Mouse (Mus musculus) ES-E14 (cell line): ENCODE measurements around the gene Tagln. TPM values are rescaled to one million over a fixed set of nuclear protein-coding genes. Genes with fewer than 3 reads are reported as not detected.

Experiments
- DNase-seq: peaks from one replicate; pipeline ENCODE4 v3.0.0-alpha.2; 2013; ENCODE audit warnings: low read depth, low spot score
- H3K27ac ChIP-seq: 2 replicates; pipeline ENCODE4 v1.5.1; 2012; ENCODE audit warnings: low read depth, mild to moderate bottlenecking, low read length, moderate library complexity, mixed read lengths; ENCODE audit not compliant: poor library complexity, insufficient read depth, severe bottlenecking
- H3K36me3 ChIP-seq: 2 replicates; pipeline ENCODE4 v1.6.1; 2012; ENCODE audit warnings: mild to moderate bottlenecking, low read length, moderate library complexity, mixed read lengths; ENCODE audit not compliant: control insufficient read depth, poor library complexity, insufficient read depth, severe bottlenecking
- H3K4me1 ChIP-seq, 2 experiments: fragments of 150-350 bp in 1 of 2; sonication (generic) in 1 of 2; 2 replicates each; pipeline ENCODE4 v1.6.1; 2012; ENCODE audit warnings: low read length in 2 of 2, mild to moderate bottlenecking in 1 of 2, mixed read lengths in 1 of 2; ENCODE audit not compliant: control insufficient read depth in 2 of 2, insufficient read depth in 2 of 2, poor library complexity in 1 of 2
- H3K4me3 ChIP-seq, 2 experiments: fragments of 150-350 bp in 1 of 2; sonication (generic) in 1 of 2; 2 replicates each; pipeline ENCODE4 v1.5.1; 2012; ENCODE audit warnings: low read length in 2 of 2, low read depth in 1 of 2, mild to moderate bottlenecking in 1 of 2, mixed read lengths in 1 of 2; ENCODE audit not compliant: insufficient read depth in 1 of 2, poor library complexity in 1 of 2, severe bottlenecking in 1 of 2
- H3K9ac ChIP-seq: 2 replicates; pipeline ENCODE4 v1.6.1; 2012; ENCODE audit warnings: low read depth, mild to moderate bottlenecking, low read length, mixed read lengths; ENCODE audit not compliant: poor library complexity, insufficient read depth, severe bottlenecking
- H3K9me3 ChIP-seq: fragments of 150-350 bp; sonication (generic); 2 replicates; pipeline ENCODE4 v1.6.1; 2012; ENCODE audit warnings: low read depth, mild to moderate bottlenecking, low read length; ENCODE audit not compliant: control insufficient read depth, insufficient read depth
- CHD2 ChIP-seq: IDR thresholded peaks from 2 replicates; pipeline ENCODE4 v1.6.1; 2014; ENCODE audit warnings: mild to moderate bottlenecking, low read depth, low read length, inconsistent platforms
- HCFC1 ChIP-seq: IDR thresholded peaks from 2 replicates; pipeline ENCODE4 v1.6.1; 2012; ENCODE audit warnings: low read length, inconsistent platforms, borderline replicate concordance; ENCODE audit not compliant: insufficient read depth
- MAFK ChIP-seq: IDR thresholded peaks from 2 replicates; pipeline ENCODE4 v1.6.1; 2014; ENCODE audit warnings: mild to moderate bottlenecking, low read depth, low read length, inconsistent platforms; ENCODE audit not compliant: insufficient read depth
- ZC3H11A ChIP-seq: IDR thresholded peaks from 2 replicates; pipeline ENCODE4 v1.6.1; 2012; ENCODE audit warnings: low read depth, mild to moderate bottlenecking, inconsistent platforms, low read length, borderline replicate concordance
- ZNF384 ChIP-seq: IDR thresholded peaks from 2 replicates; pipeline ENCODE4 v1.6.1; 2012; ENCODE audit warnings: low read depth, low read length, inconsistent platforms
- in situ Hi-C, 2 experiments: fragments of 600-800 bp; cut with MboI; formaldehyde crosslinking; loops; one replicate each; pipeline ENCODE4 v1.15.1; 2025; ENCODE audit warnings: low sequenced_read_pairs in 2 of 2, inconsistent platforms in 1 of 2; ENCODE audit not compliant: unreplicated experiment in 2 of 2
- total RNA-seq: library from RNA; depleted of rRNA; stranded (reverse); fragments of 300-350 nt; gene quantifications from 2 replicates; pipeline ENCODE4 v1.2.3, GENCODE M21; 2012

The Tagln gene
- total RNA-seq, 1 experiment: 575 TPM

DNA sequence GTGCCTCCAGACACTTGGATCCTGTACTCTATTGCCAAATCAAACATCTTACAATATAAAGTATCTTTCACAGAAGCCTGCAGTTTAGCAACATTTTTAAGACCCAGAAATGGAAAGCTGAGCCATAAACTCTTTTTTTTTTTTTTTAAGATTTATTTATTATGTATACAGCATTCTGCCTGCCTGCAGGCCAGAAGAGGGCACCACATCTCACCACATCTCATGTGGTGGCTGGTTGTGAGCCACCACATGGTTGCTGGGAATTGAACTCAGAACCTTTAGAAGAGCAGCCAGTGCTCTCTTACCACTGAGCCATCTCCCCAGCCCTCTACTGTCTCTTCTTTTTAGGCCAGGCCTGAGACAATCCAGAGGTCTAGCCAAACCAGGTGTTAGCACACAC is 45.5 kb upstream of the Tagln start:
- no peak for DNase-seq
- TF ChIP-seq ZC3H11A: no peak
- no peak overlapping the region for H3K4me3 ChIP-seq
- no peaks in the 10 kb centered on the region for H3K36me3 ChIP-seq
- H3K4me1 ChIP-seq: peaks cover 4 to 12% of the 10 kb centered on the region in 2 experiments; a peak in 1 of 4 replicates
- no peaks in the 10 kb centered on the region for H3K9me3 ChIP-seq
- no peak overlapping the region for H3K9ac ChIP-seq
- no peak overlapping the region; the same call in 1 of the 2 replicates for H3K27ac ChIP-seq
- in situ Hi-C loops: no loop called here

DNA sequence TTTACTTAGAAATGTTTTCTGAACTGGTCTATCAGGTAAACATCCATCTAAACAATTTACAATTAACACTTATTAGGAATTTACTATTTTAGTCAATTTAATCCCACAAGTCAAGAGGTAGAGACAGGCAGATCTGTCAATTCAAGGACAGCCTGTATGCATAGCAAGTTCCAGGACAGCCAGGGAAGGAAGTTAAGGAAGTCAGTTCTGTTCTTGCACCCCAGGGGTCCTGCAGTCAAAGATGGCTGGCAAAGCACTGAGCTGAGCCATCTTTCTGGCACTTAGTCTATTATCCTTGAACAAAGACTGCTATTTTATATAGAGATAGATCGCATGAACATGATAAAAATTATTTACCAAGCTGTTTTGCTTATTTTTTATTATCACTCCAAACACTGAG is 44.8 kb upstream of the Tagln start:
- H3K4me1 ChIP-seq: peaks cover 4 to 10% of the 10 kb centered on the region in 2 experiments; a peak in 1 of 4 replicates
- DNase-seq: no peak
- no peak overlapping the region for H3K9ac ChIP-seq
- no peak overlapping the region for H3K27ac ChIP-seq
- peaks cover 3% of the 10 kb centered on the region; the same call in 1 of the 2 replicates for H3K36me3 ChIP-seq
- in situ Hi-C loops: no loop called here
- TF ChIP-seq HCFC1: no peak
- no peak for TF ChIP-seq CHD2
- TF ChIP-seq ZNF384: no peak
- TF ChIP-seq ZC3H11A: no peak
- no peak for TF ChIP-seq MAFK
- no peak overlapping the region for H3K4me3 ChIP-seq
- no peaks in the 10 kb centered on the region for H3K9me3 ChIP-seq

DNA sequence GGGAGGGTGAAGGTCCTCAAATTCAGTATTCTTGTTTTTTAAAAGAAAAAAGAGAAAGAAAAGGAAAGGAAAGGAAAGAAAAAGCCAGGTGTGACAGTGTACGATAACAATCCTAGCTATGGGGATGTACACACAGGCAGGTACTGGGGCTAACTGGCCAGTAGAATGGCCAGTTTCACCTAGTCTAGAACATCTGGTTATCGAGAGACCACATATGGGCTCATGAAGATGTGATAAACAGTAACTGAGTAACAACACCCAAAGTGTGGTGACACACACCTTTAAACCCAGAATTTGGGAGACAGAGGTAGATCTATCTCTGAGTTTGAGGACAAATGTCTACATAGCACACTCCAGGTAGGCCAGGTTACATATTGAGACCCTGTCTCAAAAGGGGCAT is 43.9 kb upstream of the Tagln start:
- in situ Hi-C loops: no loop called here

DNA sequence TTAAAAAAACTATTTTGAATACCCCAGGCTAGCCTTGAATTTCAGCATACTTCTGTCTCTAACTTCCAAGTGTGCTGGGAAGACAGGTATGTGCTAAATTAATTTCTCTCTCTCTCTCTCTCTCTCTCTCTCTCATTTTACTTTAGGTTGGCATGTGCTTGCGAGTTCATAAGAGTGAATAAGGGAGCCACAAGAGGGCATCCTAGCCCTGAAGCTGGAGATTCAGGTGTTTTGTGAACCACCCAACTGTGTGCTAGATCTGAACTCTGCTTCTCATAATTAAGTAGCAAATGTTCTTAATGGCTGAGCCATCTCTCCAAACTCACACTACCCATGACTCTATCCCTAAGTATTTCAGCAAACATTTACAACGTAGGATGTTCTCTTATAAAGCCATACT is 41.0 kb upstream of the Tagln start:
- in situ Hi-C loops: no loop called here
- peaks cover 13% of the 10 kb centered on the region for H3K36me3 ChIP-seq
- no peak for DNase-seq

More for the DNA sequence above, 43.9 kb upstream of the Tagln start:
- H3K27ac ChIP-seq: no peak overlapping the region
- no peak for DNase-seq
- no peak for TF ChIP-seq CHD2
- TF ChIP-seq ZC3H11A: no peak
- TF ChIP-seq MAFK: no peak
- TF ChIP-seq ZNF384: no peak
- TF ChIP-seq HCFC1: no peak
- peaks cover 4 to 8% of the 10 kb centered on the region in 2 experiments; a peak in 1 of 4 replicates for H3K4me1 ChIP-seq
- no peaks in the 10 kb centered on the region for H3K9me3 ChIP-seq
- H3K36me3 ChIP-seq: peaks cover 3% of the 10 kb centered on the region; the same call in 1 of the 2 replicates
- H3K4me3 ChIP-seq: no peak overlapping the region
- no peak overlapping the region for H3K9ac ChIP-seq

DNA sequence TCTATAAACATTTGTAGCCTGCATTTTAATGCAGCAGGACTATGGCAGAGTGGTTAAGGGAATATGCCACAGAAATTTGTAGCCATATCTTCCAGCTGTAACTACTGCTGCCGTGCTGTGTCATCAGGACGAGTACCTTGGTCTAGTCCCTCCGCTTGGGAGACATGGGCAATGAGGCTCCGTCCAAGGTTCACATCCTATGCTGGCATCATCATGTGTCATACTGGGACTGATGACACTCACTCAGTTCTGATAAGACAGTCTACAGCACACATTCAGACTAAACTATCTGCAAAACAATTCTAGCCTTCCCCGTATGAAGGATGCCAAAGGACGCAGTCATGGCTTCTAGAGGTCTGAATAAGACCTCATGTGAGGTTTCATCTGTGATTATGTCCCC is 27.7 kb upstream of the Tagln start:
- peaks cover 13% of the 10 kb centered on the region for H3K36me3 ChIP-seq
- TF ChIP-seq HCFC1 (no peak), MAFK (no peak), ZNF384 (no peak), ZC3H11A (no peak), CHD2 (no peak)
- no peak overlapping the region for H3K9ac ChIP-seq
- no peaks in the 10 kb centered on the region for H3K4me1 ChIP-seq
- no peak for DNase-seq
- H3K9me3 ChIP-seq: no peaks in the 10 kb centered on the region
- in situ Hi-C loops: no loop called here
- H3K4me3 ChIP-seq: no peak overlapping the region
- H3K27ac ChIP-seq: no peak overlapping the region

More for the DNA sequence above, 41.0 kb upstream of the Tagln start:
- H3K4me1 ChIP-seq: peaks cover 0 to 6% of the 10 kb centered on the region in 2 experiments; a peak in 1 of 4 replicates
- no peak overlapping the region for H3K27ac ChIP-seq
- TF ChIP-seq HCFC1: no peak
- H3K4me3 ChIP-seq: no peak overlapping the region
- no peaks in the 10 kb centered on the region for H3K9me3 ChIP-seq
- H3K9ac ChIP-seq: no peak overlapping the region
